Mouse (Mus musculus): ENCODE data around the gene Ripor2. TPM values are rescaled to one million over a fixed set of nuclear protein-coding genes. Genes with fewer than 3 reads are reported as not detected.

Ripor2 gene
- polyA plus RNA-seq, 1 experiment from 2014 or later, result 3.1 TPM

GRCm38 (mm10) chr13:24610883-24611282 lies 28.9 kb downstream of the Ripor2 start:
- no peak overlapping the region for H3K9ac ChIP-seq (replicated peaks; ENCODE audit: low read depth)
- no peak for TF ChIP-seq EP300 (IDR thresholded peaks at IDR 0.05)
- TF ChIP-seq CTCF (IDR thresholded peaks at IDR 0.05), result no peak
- no peaks in the 10 kb centered on the region for H3K36me3 ChIP-seq (ENCODE audit: insufficient read depth, low read length)
- ATAC-seq (no peak), DNase-seq (ENCODE audit: low spot score) (no peak)
- H3K4me3 ChIP-seq (ENCODE audit: low read depth, low read length), result no peak overlapping the region
- no peak overlapping the region for H3K4me2 ChIP-seq (replicated peaks; ENCODE audit: low read depth, low read length)
- H3K27me3 ChIP-seq (replicated peaks; ENCODE audit: insufficient read depth, low read length), result no peaks in the 10 kb centered on the region
- H3K27ac ChIP-seq (ENCODE audit: low read length), result no peak overlapping the region
- H3K4me1 ChIP-seq (ENCODE audit: insufficient read depth, low read depth, low read length), result no peaks in the 10 kb centered on the region; the same call in 1 of the 2 replicates
- 54% methylated on average over 5 of the region's 5 CpGs for WGBS
- H3K9me3 ChIP-seq (ENCODE audit: low read length), result no peaks in the 10 kb centered on the region

- no peak for TF ChIP-seq EP300 (IDR thresholded peaks at IDR 0.05)
- no peak for TF ChIP-seq CTCF (IDR thresholded peaks at IDR 0.05)
- ATAC-seq (no peak; the same call in 1 of the 2 replicates), DNase-seq (ENCODE audit: low spot score) (no peak)
- Histone ChIP-seq H3K27me3 (replicated peaks; ENCODE audit: insufficient read depth, low read length) (no peaks in the 10 kb centered on the region), H3K9ac (replicated peaks; ENCODE audit: low read depth) (no peak overlapping the region), H3K9me3 (ENCODE audit: low read length) (no peaks in the 10 kb centered on the region), H3K36me3 (ENCODE audit: insufficient read depth, low read length) (no peaks in the 10 kb centered on the region), H3K4me2 (replicated peaks; ENCODE audit: low read depth, low read length) (no peak overlapping the region), H3K4me1 (ENCODE audit: insufficient read depth, low read depth, low read length) (peaks cover 5% of the 10 kb centered on the region; the same call in 1 of the 2 replicates), H3K4me3 (ENCODE audit: low read depth, low read length) (no peak overlapping the region), H3K27ac (ENCODE audit: low read length) (no peak overlapping the region)
- 76% methylated on average over 6 of the region's 6 CpGs for WGBS
These were observed 31.0 kb downstream of the Ripor2 start for GRCm38 (mm10) chr13:24613031-24613430.

- Histone ChIP-seq H3K4me3 (ENCODE audit: low read depth, low read length) (no peak overlapping the region), H3K9ac (replicated peaks; ENCODE audit: low read depth) (no peak overlapping the region), H3K27me3 (replicated peaks; ENCODE audit: insufficient read depth, low read length) (no peaks in the 10 kb centered on the region), H3K9me3 (ENCODE audit: low read length) (no peaks in the 10 kb centered on the region), H3K36me3 (ENCODE audit: insufficient read depth, low read length) (no peaks in the 10 kb centered on the region), H3K4me2 (replicated peaks; ENCODE audit: low read depth, low read length) (no peak overlapping the region), H3K27ac (ENCODE audit: low read length) (no peak overlapping the region), H3K4me1 (ENCODE audit: insufficient read depth, low read depth, low read length) (peaks cover 5% of the 10 kb centered on the region; the same call in 1 of the 2 replicates)
- TF ChIP-seq CTCF (IDR thresholded peaks at IDR 0.05), result no peak
- TF ChIP-seq EP300 (IDR thresholded peaks at IDR 0.05), result no peak
- DNase-seq (ENCODE audit: low spot score) (no peak), ATAC-seq (no peak)
- 55% methylated on average over 3 of the region's 3 CpGs for WGBS
These were observed 31.4 kb downstream of the Ripor2 start for GRCm38 (mm10) chr13:24613433-24613832.

- H3K27me3 ChIP-seq (replicated peaks; ENCODE audit: insufficient read depth, low read length), result no peaks in the 10 kb centered on the region
- ATAC-seq (no peak), DNase-seq (ENCODE audit: low spot score) (no peak)
- WGBS, result 46% methylated on average over 10 of the region's 10 CpGs
- H3K4me2 ChIP-seq (replicated peaks; ENCODE audit: low read depth, low read length), result no peak overlapping the region
- no peak overlapping the region for H3K4me3 ChIP-seq (ENCODE audit: low read depth, low read length)
- peaks cover 5% of the 10 kb centered on the region; the same call in 1 of the 2 replicates for H3K4me1 ChIP-seq (ENCODE audit: insufficient read depth, low read depth, low read length)
- H3K9me3 ChIP-seq (ENCODE audit: low read length), result no peaks in the 10 kb centered on the region
- H3K27ac ChIP-seq (ENCODE audit: low read length), result no peak overlapping the region
- H3K9ac ChIP-seq (replicated peaks; ENCODE audit: low read depth), result no peak overlapping the region
- TF ChIP-seq EP300 (IDR thresholded peaks at IDR 0.05), result no peak
- TF ChIP-seq CTCF (IDR thresholded peaks at IDR 0.05), result no peak
- H3K36me3 ChIP-seq (ENCODE audit: insufficient read depth, low read length), result no peaks in the 10 kb centered on the region
These were observed 32.2 kb downstream of the Ripor2 start for GRCm38 (mm10) chr13:24613927-24614780.

GRCm38 (mm10) chr13:24615921-24616565 lies 34.1 kb downstream of the Ripor2 start:
- ATAC-seq (no peak), DNase-seq (ENCODE audit: low spot score) (no peak)
- no peak overlapping the region for H3K9ac ChIP-seq (replicated peaks; ENCODE audit: low read depth)
- H3K4me3 ChIP-seq (ENCODE audit: low read depth, low read length), result no peak overlapping the region
- TF ChIP-seq EP300 (IDR thresholded peaks at IDR 0.05), result no peak
- peak; percentile 75 for TF ChIP-seq CTCF (IDR thresholded peaks at IDR 0.05)
- WGBS, result 60% methylated on average over 9 of the region's 9 CpGs
- no peak overlapping the region for H3K4me2 ChIP-seq (replicated peaks; ENCODE audit: low read depth, low read length)
- H3K27me3 ChIP-seq (replicated peaks; ENCODE audit: insufficient read depth, low read length), result no peaks in the 10 kb centered on the region
- H3K27ac ChIP-seq (ENCODE audit: low read length), result no peak overlapping the region
- H3K36me3 ChIP-seq (ENCODE audit: insufficient read depth, low read length), result no peaks in the 10 kb centered on the region
- no peaks in the 10 kb centered on the region for H3K9me3 ChIP-seq (ENCODE audit: low read length)
- peaks cover 5% of the 10 kb centered on the region; the same call in 1 of the 2 replicates for H3K4me1 ChIP-seq (ENCODE audit: insufficient read depth, low read depth, low read length)

GRCm38 (mm10) chr13:24616645-24617044 lies 34.7 kb downstream of the Ripor2 start:
- no peaks in the 10 kb centered on the region for H3K9me3 ChIP-seq (ENCODE audit: low read length)
- H3K27me3 ChIP-seq (replicated peaks; ENCODE audit: insufficient read depth, low read length), result no peaks in the 10 kb centered on the region
- H3K4me3 ChIP-seq (ENCODE audit: low read depth, low read length), result no peak overlapping the region
- no peak overlapping the region for H3K27ac ChIP-seq (ENCODE audit: low read length)
- no peak overlapping the region for H3K4me2 ChIP-seq (replicated peaks; ENCODE audit: low read depth, low read length)
- ATAC-seq (no peak), DNase-seq (ENCODE audit: low spot score) (no peak)
- TF ChIP-seq CTCF (IDR thresholded peaks at IDR 0.05), result no peak
- no peak for TF ChIP-seq EP300 (IDR thresholded peaks at IDR 0.05)
- no peaks in the 10 kb centered on the region for H3K36me3 ChIP-seq (ENCODE audit: insufficient read depth, low read length)
- no peak overlapping the region for H3K9ac ChIP-seq (replicated peaks; ENCODE audit: low read depth)
- H3K4me1 ChIP-seq (ENCODE audit: insufficient read depth, low read depth, low read length), result peaks cover 9% of the 10 kb centered on the region; the same call in 1 of the 2 replicates
- 90% methylated on average over 8 of the region's 8 CpGs for WGBS
